Mouse (Mus musculus): Measurements from ENCODE around the gene Necab2. TPM values are rescaled to one million over a fixed set of nuclear protein-coding genes. Genes with fewer than 3 reads are reported as not detected.

Necab2 gene
- polyA plus RNA-seq, 2 experiments from 2014 or later: not detected

- no peak for ATAC-seq
Observed at GRCm38 (mm10) chr8:119428350-119428740, 18.2 kb upstream of the Necab2 start.

GRCm38 (mm10) chr8:119428766-119429327 lies 17.7 kb upstream of the Necab2 start:
- ATAC-seq: no peak

GRCm38 (mm10) chr8:119429552-119429951 lies 17.0 kb upstream of the Necab2 start:
- ATAC-seq: no peak

- no peak for ATAC-seq
Observed at GRCm38 (mm10) chr8:119430250-119430649, 16.3 kb upstream of the Necab2 start.

- no peak for ATAC-seq
Observed at GRCm38 (mm10) chr8:119430690-119431089, 15.8 kb upstream of the Necab2 start.

GRCm38 (mm10) chr8:119432372-119432771 lies 14.1 kb upstream of the Necab2 start:
- ATAC-seq: no peak

GRCm38 (mm10) chr8:119433582-119434174 lies 12.8 kb upstream of the Necab2 start, which contains the start of gene Osgin1:
TSS of gene Osgin1 (plus strand) at chr8:119434124.
- ATAC-seq: no peak

- no peak for ATAC-seq
Observed at GRCm38 (mm10) chr8:119434569-119434968, 11.9 kb upstream of the Necab2 start.

GRCm38 (mm10) chr8:119435527-119435926 lies 11.0 kb upstream of the Necab2 start:
- ATAC-seq: no peak

- ATAC-seq: no peak
Observed at GRCm38 (mm10) chr8:119436331-119436730, 10.2 kb upstream of the Necab2 start.

GRCm38 (mm10) chr8:119436933-119437332 lies 9.6 kb upstream of the Necab2 start:
- peak; percentile 52 for ATAC-seq

GRCm38 (mm10) chr8:119437506-119437905 lies 9.0 kb upstream of the Necab2 start:
- ATAC-seq: no peak

GRCm38 (mm10) chr8:119438876-119439275 lies 7.6 kb upstream of the Necab2 start:
- ATAC-seq: no peak

- no peak for ATAC-seq
Observed at GRCm38 (mm10) chr8:119439424-119439823, 7.1 kb upstream of the Necab2 start.

- ATAC-seq: no peak
Observed at GRCm38 (mm10) chr8:119439893-119440249, 6.6 kb upstream of the Necab2 start.

- peak; percentile 62 for ATAC-seq
Observed at GRCm38 (mm10) chr8:119440250-119440951, 6.1 kb upstream of the Necab2 start.

- ATAC-seq: peak; percentile 82
Observed at GRCm38 (mm10) chr8:119440952-119441270, 5.6 kb upstream of the Necab2 start.

- ATAC-seq: no peak
Observed at GRCm38 (mm10) chr8:119442013-119442412, 4.5 kb upstream of the Necab2 start.

- no peak for ATAC-seq
Observed at GRCm38 (mm10) chr8:119442970-119443369, 3.5 kb upstream of the Necab2 start.

- ATAC-seq: no peak
Observed at GRCm38 (mm10) chr8:119446990-119447780, 666 bp downstream of the Necab2 start.

- no peak for ATAC-seq
Observed at GRCm38 (mm10) chr8:119447781-119448170, 1.3 kb downstream of the Necab2 start.

- no peak for ATAC-seq
Observed at GRCm38 (mm10) chr8:119449627-119450026, 3.1 kb downstream of the Necab2 start.

- no peak for ATAC-seq
Observed at GRCm38 (mm10) chr8:119451131-119451530, 4.6 kb downstream of the Necab2 start.

All from CD4-positive, CD25-positive, alpha-beta regulatory T cell, adult 4 months (primary cell).